Mouse (Mus musculus) testis, adult 2 months (tissue): ENCODE data around the gene Col15a1. TPM values are rescaled to one million over a fixed set of nuclear protein-coding genes. Genes with fewer than 3 reads are reported as not detected.

Source experiments
- H3K27ac ChIP-seq: fragments of 200-500 bp; 2 replicates; pipeline ENCODE4 v1.5.1; 2012; ENCODE audit warnings: low read depth, low read length; ENCODE audit not compliant: control insufficient read depth, insufficient read depth
- H3K27me3 ChIP-seq: fragments of 200-500 bp; 2 replicates; pipeline ENCODE4 v1.6.1; 2012; ENCODE audit warnings: mild to moderate bottlenecking, low read length, moderate library complexity; ENCODE audit not compliant: control insufficient read depth, insufficient read depth
- H3K36me3 ChIP-seq: fragments of 200-500 bp; 2 replicates; pipeline ENCODE4 v1.6.1; 2012; ENCODE audit warnings: mild to moderate bottlenecking, low read length; ENCODE audit not compliant: control insufficient read depth, insufficient read depth
- H3K4me1 ChIP-seq: fragments of 200-500 bp; 2 replicates; pipeline ENCODE4 v1.6.1; 2012; ENCODE audit warnings: low read length; ENCODE audit not compliant: control insufficient read depth, insufficient read depth
- H3K4me3 ChIP-seq: fragments of 200-500 bp; 2 replicates; pipeline ENCODE4 v1.5.1; 2012; ENCODE audit warnings: low read depth, mild to moderate bottlenecking, low read length, moderate library complexity, mixed read lengths; ENCODE audit not compliant: control insufficient read depth
- CTCF ChIP-seq: fragments of 200-500 bp; IDR thresholded peaks from 2 replicates; pipeline ENCODE4 v1.5.1; 2012; ENCODE audit warnings: low read depth, mild to moderate bottlenecking, inconsistent platforms, low read length, moderate library complexity; ENCODE audit not compliant: control insufficient read depth, insufficient read depth, insufficient replicate concordance
- POLR2A ChIP-seq: fragments of 200-500 bp; IDR thresholded peaks from 2 replicates; pipeline ENCODE4 v1.6.1; 2012; ENCODE audit warnings: low read depth, mild to moderate bottlenecking, inconsistent platforms, low read length, moderate library complexity; ENCODE audit not compliant: control insufficient read depth
- polyA plus RNA-seq: library from polyadenylated mRNA; depleted of rRNA; stranded (reverse); fragments of >200 nt; gene quantifications from 2 replicates; pipeline ENCODE4 v1.2.3, GENCODE M21; 2012

The Col15a1 gene
- polyA plus RNA-seq, 1 experiment = 30.0 TPM

- Histone ChIP-seq H3K36me3 (no peaks in the 10 kb centered on the region), H3K4me3 (no peak overlapping the region), H3K27ac (no peak overlapping the region), H3K4me1 (peaks cover 3% of the 10 kb centered on the region; the same call in 1 of the 2 replicates), H3K27me3 (no peaks in the 10 kb centered on the region)
- no peak for TF ChIP-seq CTCF
- TF ChIP-seq POLR2A = no peak
Observed at GRCm38 (mm10) chr4:47240901-47241300, 32.9 kb downstream of the Col15a1 start.

DNA sequence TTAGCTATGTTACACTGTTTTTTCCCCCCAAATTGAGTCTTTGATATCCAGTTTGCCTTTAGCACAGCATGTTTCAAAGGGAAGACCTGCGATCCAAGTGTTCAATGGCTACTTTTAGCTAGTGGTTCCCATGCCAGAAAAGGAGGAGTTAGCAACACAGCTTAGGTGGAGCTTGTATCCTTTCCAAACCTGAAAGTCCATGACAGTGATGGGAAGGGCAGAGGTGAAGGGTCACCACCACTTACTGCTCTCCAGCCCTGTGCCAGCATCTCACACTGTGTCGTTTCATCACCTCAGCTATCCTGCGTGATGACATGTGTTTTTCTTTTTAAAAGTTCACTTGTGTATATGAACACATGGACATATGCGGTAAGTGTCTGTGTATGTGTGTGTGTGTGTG is 34.2 kb downstream of the Col15a1 start:
- TF ChIP-seq CTCF (no peak), POLR2A (no peak)
- Histone ChIP-seq H3K4me3 (no peak overlapping the region), H3K4me1 (peaks cover 3% of the 10 kb centered on the region; the same call in 1 of the 2 replicates), H3K27me3 (no peaks in the 10 kb centered on the region), H3K36me3 (no peaks in the 10 kb centered on the region), H3K27ac (no peak overlapping the region)

DNA sequence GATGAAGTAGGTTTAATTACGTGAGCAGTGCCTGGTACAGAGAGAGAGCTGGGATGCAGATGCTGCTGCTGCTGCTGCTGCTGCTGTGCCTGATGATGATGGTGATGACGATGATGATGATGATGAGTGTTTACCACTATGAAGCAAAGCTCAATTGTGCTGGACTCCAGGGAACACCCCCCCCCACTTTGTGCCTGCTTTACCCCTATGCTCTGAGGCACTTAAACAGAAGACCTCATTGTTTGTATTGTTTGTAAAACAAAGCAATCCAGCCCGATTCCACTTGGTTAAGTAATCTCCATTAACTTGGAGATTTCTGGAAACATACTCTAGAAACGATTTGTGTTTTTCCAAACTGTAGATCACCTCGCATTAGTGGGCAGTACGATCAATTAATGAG is 36.7 kb downstream of the Col15a1 start:
- Histone ChIP-seq H3K4me1 (peaks cover 3% of the 10 kb centered on the region; the same call in 1 of the 2 replicates), H3K36me3 (no peaks in the 10 kb centered on the region), H3K4me3 (no peak overlapping the region), H3K27me3 (no peaks in the 10 kb centered on the region), H3K27ac (no peak overlapping the region)
- TF ChIP-seq CTCF (no peak), POLR2A (no peak)

DNA sequence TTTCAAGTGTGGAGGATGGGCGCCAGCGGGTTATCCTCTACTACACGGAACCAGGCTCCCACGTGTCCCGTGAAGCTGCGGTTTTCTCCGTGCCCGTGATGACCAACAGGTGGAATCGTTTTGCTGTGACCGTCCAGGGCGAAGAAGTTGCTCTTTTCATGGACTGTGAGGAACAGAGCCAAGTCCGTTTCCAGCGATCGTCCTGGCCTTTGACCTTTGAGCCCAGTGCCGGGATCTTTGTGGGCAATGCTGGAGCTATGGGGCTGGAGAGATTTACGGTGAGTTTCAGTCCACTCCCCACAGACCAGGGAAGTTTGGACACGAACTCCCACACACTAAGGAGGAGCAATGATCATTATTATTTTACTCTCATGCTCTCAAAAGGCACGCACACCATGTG is 37.7 kb downstream of the Col15a1 start:
- H3K4me3 ChIP-seq = no peak overlapping the region
- no peak for TF ChIP-seq POLR2A
- no peak for TF ChIP-seq CTCF
- H3K27ac ChIP-seq = no peak overlapping the region

GRCm38 (mm10) chr4:47246811-47247210 is 38.9 kb downstream of the Col15a1 start:
- no peaks in the 10 kb centered on the region for H3K36me3 ChIP-seq
- H3K4me3 ChIP-seq = no peak overlapping the region
- no peak overlapping the region for H3K27ac ChIP-seq
- H3K4me1 ChIP-seq = peaks cover 3% of the 10 kb centered on the region; the same call in 1 of the 2 replicates
- TF ChIP-seq CTCF = no peak
- no peaks in the 10 kb centered on the region for H3K27me3 ChIP-seq

More for the DNA sequence above, 37.7 kb downstream of the Col15a1 start:
- H3K36me3 ChIP-seq = no peaks in the 10 kb centered on the region
- H3K4me1 ChIP-seq = peaks cover 3% of the 10 kb centered on the region; the same call in 1 of the 2 replicates
- no peaks in the 10 kb centered on the region for H3K27me3 ChIP-seq

- Histone ChIP-seq H3K4me1 (peaks cover 3% of the 10 kb centered on the region; the same call in 1 of the 2 replicates), H3K4me3 (no peak overlapping the region), H3K36me3 (no peaks in the 10 kb centered on the region), H3K27me3 (no peaks in the 10 kb centered on the region), H3K27ac (no peak overlapping the region)
- TF ChIP-seq CTCF (no peak), POLR2A (no peak)
Observed at GRCm38 (mm10) chr4:47247574-47247973, 39.6 kb downstream of the Col15a1 start.

GRCm38 (mm10) chr4:47249193-47249592 is 41.2 kb downstream of the Col15a1 start:
- Histone ChIP-seq H3K4me3 (no peak overlapping the region), H3K36me3 (no peaks in the 10 kb centered on the region), H3K4me1 (peaks cover 3% of the 10 kb centered on the region; the same call in 1 of the 2 replicates), H3K27ac (no peak overlapping the region), H3K27me3 (no peaks in the 10 kb centered on the region)
- TF ChIP-seq POLR2A (no peak), CTCF (no peak)

DNA sequence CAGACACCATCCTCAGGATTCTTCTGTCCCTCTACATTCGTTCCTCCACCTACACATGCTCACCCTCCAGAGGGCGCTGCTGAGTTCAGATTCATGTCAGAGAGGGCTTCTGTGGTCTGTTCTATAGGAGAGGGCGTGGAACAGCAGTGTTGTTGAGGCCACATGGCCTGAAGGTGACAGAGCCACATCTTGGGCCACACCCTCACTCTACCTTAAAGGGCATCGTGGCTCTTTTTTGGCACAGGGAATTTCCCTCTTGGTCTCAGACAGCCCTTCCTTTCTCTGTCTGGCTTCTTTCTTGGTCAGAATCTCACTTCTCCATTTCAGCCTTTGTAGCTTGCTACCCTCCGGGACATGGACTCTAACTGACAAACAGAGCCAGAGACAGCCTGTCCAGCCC is 43.1 kb downstream of the Col15a1 start:
- H3K4me3 ChIP-seq = no peak overlapping the region
- H3K4me1 ChIP-seq = no peaks in the 10 kb centered on the region
- TF ChIP-seq POLR2A = no peak
- TF ChIP-seq CTCF = peak; percentile 63; the same call in 1 of the 2 replicates
- no peak overlapping the region for H3K27ac ChIP-seq
- no peaks in the 10 kb centered on the region for H3K36me3 ChIP-seq
- H3K27me3 ChIP-seq = no peaks in the 10 kb centered on the region
